Mouse (Mus musculus): ENCODE results near the gene Prr5l. TPM values are rescaled to one million over a fixed set of nuclear protein-coding genes. Genes with fewer than 3 reads are reported as not detected.

Gene Prr5l
- polyA plus RNA-seq, 1 experiment from 2014 or later = 8.5 TPM

DNA sequence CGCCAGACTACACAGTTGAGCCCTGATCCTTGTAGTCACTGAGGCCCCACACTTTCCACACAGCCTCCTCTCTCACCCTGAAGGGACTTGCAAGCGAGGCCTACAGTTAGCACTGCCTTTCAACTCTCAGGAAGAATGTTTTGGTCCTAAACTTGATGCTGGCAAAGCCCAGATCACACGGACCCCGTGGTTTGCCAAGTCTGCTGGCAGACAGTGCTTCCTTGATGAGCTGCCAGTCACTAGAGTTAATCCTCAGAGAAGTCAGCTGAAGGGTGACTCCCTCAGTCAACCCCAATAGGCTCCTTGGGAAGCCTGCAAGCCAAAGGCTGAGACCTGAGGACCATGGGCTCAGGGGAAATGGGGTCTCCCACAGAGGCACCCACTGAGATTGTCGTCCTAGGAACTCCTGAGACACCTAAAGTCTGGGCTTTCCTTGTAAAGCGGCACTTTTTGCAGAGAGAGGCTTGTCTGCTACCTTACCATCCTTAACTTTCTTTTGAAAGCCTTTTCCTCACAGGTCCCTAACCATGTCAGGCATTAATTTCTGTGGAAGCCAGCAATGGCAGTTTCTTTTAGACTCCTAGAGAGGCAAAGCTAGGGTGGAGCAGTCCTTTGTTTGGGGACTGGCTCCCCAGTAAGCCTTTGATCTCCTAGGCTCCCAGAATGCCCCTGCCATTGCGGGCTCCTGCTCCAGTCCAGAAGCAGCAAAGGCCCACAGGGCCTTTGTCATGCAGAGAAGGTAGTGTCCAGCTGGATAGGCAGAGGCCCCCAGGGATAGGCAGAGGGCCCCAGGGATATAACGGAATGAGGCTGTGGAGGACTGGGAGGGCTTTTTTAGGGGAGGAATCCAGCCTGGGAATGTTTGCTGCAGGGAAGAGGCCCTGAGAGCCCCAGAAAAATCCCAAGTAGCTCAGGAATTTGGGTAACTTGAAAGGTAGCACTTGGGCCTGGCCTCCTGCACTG, 160.2 kb downstream of the Prr5l start:
- no peak overlapping the region for H3K9ac ChIP-seq (ENCODE audit: low read depth, low read length)
- no peak overlapping the region for H3K4me3 ChIP-seq (ENCODE audit: low read depth, low read length)
- H3K27me3 ChIP-seq (replicated peaks; ENCODE audit: control insufficient read depth, insufficient read depth, low read length) = no peaks in the 10 kb centered on the region
- WGBS = 57% methylated on average over 8 of the region's 8 CpGs
- H3K27ac ChIP-seq (ENCODE audit: low read depth, low read length) = no peak overlapping the region
- H3K4me1 ChIP-seq (replicated peaks; ENCODE audit: control insufficient read depth, insufficient read depth, low read length) = no peaks in the 10 kb centered on the region
- no peaks in the 10 kb centered on the region for H3K9me3 ChIP-seq (ENCODE audit: control insufficient read depth, low read length)
- no peak overlapping the region for H3K4me2 ChIP-seq
- no peak for ATAC-seq (replicated peaks; ENCODE audit: low FRiP score)
- DNase-seq (ENCODE audit: low spot score) = no peak
- no peaks in the 10 kb centered on the region for H3K36me3 ChIP-seq (ENCODE audit: control insufficient read depth, insufficient read depth, low read length)

DNA sequence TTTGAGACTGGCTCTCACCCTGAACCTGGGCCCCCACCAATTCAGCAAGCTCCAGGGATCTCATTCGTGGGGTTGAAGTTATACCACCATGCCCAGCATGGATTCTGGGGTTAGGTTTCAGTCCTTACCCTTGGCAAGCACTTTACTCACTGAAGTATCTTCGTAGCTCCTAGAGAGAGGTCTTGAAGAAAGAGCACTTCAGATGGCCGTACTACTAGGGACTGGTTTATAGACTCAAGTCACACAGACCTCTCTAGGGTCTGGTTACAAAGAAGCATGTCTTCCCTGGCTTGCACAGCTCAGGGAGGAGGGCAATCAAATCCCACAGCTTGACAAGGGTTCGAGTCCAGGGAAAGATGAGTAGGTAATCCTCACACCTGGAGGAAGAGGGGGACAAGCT, 161.0 kb downstream of the Prr5l start:
- no peak overlapping the region for H3K4me3 ChIP-seq (ENCODE audit: low read depth, low read length)
- H3K36me3 ChIP-seq (ENCODE audit: control insufficient read depth, insufficient read depth, low read length) = no peaks in the 10 kb centered on the region
- DNase-seq (ENCODE audit: low spot score) (no peak), ATAC-seq (replicated peaks; ENCODE audit: low FRiP score) (no peak)
- no peak overlapping the region for H3K9ac ChIP-seq (ENCODE audit: low read depth, low read length)
- H3K9me3 ChIP-seq (ENCODE audit: control insufficient read depth, low read length) = no peaks in the 10 kb centered on the region
- 79% methylated on average over 4 of the region's 4 CpGs for WGBS
- no peaks in the 10 kb centered on the region for H3K27me3 ChIP-seq (replicated peaks; ENCODE audit: control insufficient read depth, insufficient read depth, low read length)
- no peaks in the 10 kb centered on the region for H3K4me1 ChIP-seq (replicated peaks; ENCODE audit: control insufficient read depth, insufficient read depth, low read length)
- H3K27ac ChIP-seq (ENCODE audit: low read depth, low read length) = no peak overlapping the region
- H3K4me2 ChIP-seq = no peak overlapping the region

DNA sequence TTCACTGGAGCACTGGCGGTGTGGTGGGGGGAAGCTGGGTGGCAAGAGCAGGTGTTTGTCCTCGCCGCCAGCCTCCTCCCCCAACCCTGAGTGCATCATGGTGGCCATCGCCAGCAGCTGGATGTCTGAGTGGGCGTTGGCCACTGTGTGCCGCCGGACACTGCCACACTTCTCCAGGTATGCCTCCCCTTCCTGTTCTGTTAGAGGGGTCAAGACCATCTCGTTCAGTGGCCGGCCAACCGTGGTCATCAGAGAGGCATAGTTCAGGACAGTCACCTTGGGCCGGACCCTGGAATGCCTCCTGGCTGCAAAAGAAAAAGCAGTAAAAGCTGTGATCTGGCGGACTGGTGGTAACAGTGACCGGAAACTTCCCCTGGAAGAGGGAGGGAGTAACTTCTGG, 165.7 kb downstream of the Prr5l start:
- Histone ChIP-seq H3K9me3 (ENCODE audit: control insufficient read depth, low read length) (no peaks in the 10 kb centered on the region), H3K36me3 (ENCODE audit: control insufficient read depth, insufficient read depth, low read length) (no peaks in the 10 kb centered on the region), H3K9ac (ENCODE audit: low read depth, low read length) (no peak overlapping the region), H3K27me3 (replicated peaks; ENCODE audit: control insufficient read depth, insufficient read depth, low read length) (no peaks in the 10 kb centered on the region), H3K4me1 (replicated peaks; ENCODE audit: control insufficient read depth, insufficient read depth, low read length) (no peaks in the 10 kb centered on the region), H3K27ac (ENCODE audit: low read depth, low read length) (no peak overlapping the region), H3K4me3 (ENCODE audit: low read depth, low read length) (no peak overlapping the region), H3K4me2 (no peak overlapping the region)
- 88% methylated on average over 13 of the region's 13 CpGs for WGBS
- ATAC-seq (replicated peaks; ENCODE audit: low FRiP score) = no peak
- no peak for DNase-seq (ENCODE audit: low spot score)

- Histone ChIP-seq H3K4me2 (no peak overlapping the region), H3K27ac (ENCODE audit: low read depth, low read length) (no peak overlapping the region), H3K27me3 (replicated peaks; ENCODE audit: control insufficient read depth, insufficient read depth, low read length) (no peaks in the 10 kb centered on the region), H3K36me3 (ENCODE audit: control insufficient read depth, insufficient read depth, low read length) (no peaks in the 10 kb centered on the region), H3K4me3 (ENCODE audit: low read depth, low read length) (no peak overlapping the region), H3K9me3 (ENCODE audit: control insufficient read depth, low read length) (no peaks in the 10 kb centered on the region), H3K4me1 (replicated peaks; ENCODE audit: control insufficient read depth, insufficient read depth, low read length) (no peaks in the 10 kb centered on the region), H3K9ac (ENCODE audit: low read depth, low read length) (no peak overlapping the region)
- no peak for DNase-seq (ENCODE audit: low spot score)
- no peak for ATAC-seq (replicated peaks; ENCODE audit: low FRiP score)
- 69% methylated on average over 8 of the region's 8 CpGs for WGBS
Measured at GRCm38 (mm10) chr2:101715650-101716323, 167.0 kb downstream of the Prr5l start.

- WGBS = 75% methylated on average over 3 of the region's 3 CpGs
- Histone ChIP-seq H3K4me3 (ENCODE audit: low read depth, low read length) (no peak overlapping the region), H3K9me3 (ENCODE audit: control insufficient read depth, low read length) (no peaks in the 10 kb centered on the region), H3K27me3 (replicated peaks; ENCODE audit: control insufficient read depth, insufficient read depth, low read length) (no peaks in the 10 kb centered on the region), H3K9ac (ENCODE audit: low read depth, low read length) (no peak overlapping the region), H3K4me1 (replicated peaks; ENCODE audit: control insufficient read depth, insufficient read depth, low read length) (no peaks in the 10 kb centered on the region), H3K4me2 (no peak overlapping the region), H3K27ac (ENCODE audit: low read depth, low read length) (no peak overlapping the region), H3K36me3 (ENCODE audit: control insufficient read depth, insufficient read depth, low read length) (no peaks in the 10 kb centered on the region)
- no peak for DNase-seq (ENCODE audit: low spot score)
- ATAC-seq (replicated peaks; ENCODE audit: low FRiP score) = no peak
Measured at GRCm38 (mm10) chr2:101711608-101712007, 171.2 kb downstream of the Prr5l start.

DNA sequence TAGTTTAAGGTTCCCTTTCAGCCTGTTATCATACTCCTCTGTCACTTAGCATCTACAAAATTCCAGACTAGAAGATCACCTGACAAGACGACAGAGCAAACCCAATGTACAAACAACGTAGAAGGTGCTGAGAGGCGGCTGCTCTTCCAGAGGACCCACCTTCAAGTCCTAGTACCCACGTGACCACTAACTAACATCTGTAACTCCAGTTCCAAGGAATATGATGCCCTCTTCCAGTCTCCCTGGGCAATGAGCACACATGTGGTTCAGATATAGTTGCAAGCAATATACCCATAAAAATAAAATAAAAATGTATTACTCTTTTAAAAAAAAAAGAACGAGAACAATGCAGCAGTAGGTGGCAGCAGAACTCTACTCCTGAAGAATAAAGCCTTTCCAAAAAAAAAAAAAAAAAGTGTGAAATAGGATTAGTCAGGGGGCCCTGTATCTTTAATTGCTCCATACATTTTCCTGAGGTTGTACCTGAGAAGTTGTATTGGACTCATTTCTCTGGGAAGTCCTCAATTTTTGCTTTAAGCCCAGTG, 176.8 kb downstream of the Prr5l start:
- ATAC-seq (replicated peaks; ENCODE audit: low FRiP score) = no peak
- H3K27me3 ChIP-seq (replicated peaks; ENCODE audit: control insufficient read depth, insufficient read depth, low read length) = no peaks in the 10 kb centered on the region
- H3K9ac ChIP-seq (ENCODE audit: low read depth, low read length) = no peak overlapping the region
- no peak overlapping the region for H3K4me3 ChIP-seq (ENCODE audit: low read depth, low read length)
- H3K4me1 ChIP-seq (replicated peaks; ENCODE audit: control insufficient read depth, insufficient read depth, low read length) = no peaks in the 10 kb centered on the region
- 47% methylated on average over 5 of the region's 5 CpGs for WGBS
- H3K36me3 ChIP-seq (ENCODE audit: control insufficient read depth, insufficient read depth, low read length) = no peaks in the 10 kb centered on the region
- DNase-seq (ENCODE audit: low spot score) = no peak
- no peak overlapping the region for H3K27ac ChIP-seq (ENCODE audit: low read depth, low read length)
- H3K4me2 ChIP-seq = no peak overlapping the region
- H3K9me3 ChIP-seq (ENCODE audit: control insufficient read depth, low read length) = no peaks in the 10 kb centered on the region

- H3K4me1 ChIP-seq (replicated peaks; ENCODE audit: control insufficient read depth, insufficient read depth, low read length) = no peaks in the 10 kb centered on the region
- no peak for ATAC-seq (replicated peaks; ENCODE audit: low FRiP score)
- no peaks in the 10 kb centered on the region for H3K27me3 ChIP-seq (replicated peaks; ENCODE audit: control insufficient read depth, insufficient read depth, low read length)
- H3K4me2 ChIP-seq = no peak overlapping the region
- WGBS = 62% methylated on average over 4 of the region's 4 CpGs
- H3K27ac ChIP-seq (ENCODE audit: low read depth, low read length) = no peak overlapping the region
- no peak overlapping the region for H3K4me3 ChIP-seq (ENCODE audit: low read depth, low read length)
- H3K36me3 ChIP-seq (ENCODE audit: control insufficient read depth, insufficient read depth, low read length) = peaks cover 13% of the 10 kb centered on the region
- no peak for DNase-seq (ENCODE audit: low spot score)
- H3K9me3 ChIP-seq (ENCODE audit: control insufficient read depth, low read length) = no peaks in the 10 kb centered on the region
- no peak overlapping the region for H3K9ac ChIP-seq (ENCODE audit: low read depth, low read length)
Measured at GRCm38 (mm10) chr2:101699284-101699683, 183.5 kb downstream of the Prr5l start.

DNA sequence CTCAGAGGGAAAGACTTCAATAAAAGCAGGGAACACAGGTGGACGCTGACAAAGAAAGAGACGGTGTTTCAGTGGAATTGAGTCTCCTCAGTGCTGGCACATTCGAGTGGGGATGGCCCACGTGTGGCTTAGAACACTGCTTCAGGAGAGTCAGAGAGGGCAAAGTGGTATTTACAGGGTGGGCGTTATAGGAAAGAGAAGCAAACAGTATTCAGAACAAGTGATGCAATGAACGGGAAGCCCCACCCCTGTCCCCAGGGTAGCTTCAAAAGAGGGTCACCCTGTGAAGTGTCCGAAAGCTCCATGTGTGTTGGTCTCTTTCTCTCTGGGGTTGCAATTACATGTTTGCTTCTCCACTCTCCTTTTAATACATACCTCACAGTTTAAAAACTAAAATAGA, 187.2 kb downstream of the Prr5l start:
- peaks cover 15% of the 10 kb centered on the region for H3K36me3 ChIP-seq (ENCODE audit: control insufficient read depth, insufficient read depth, low read length)
- no peaks in the 10 kb centered on the region for H3K9me3 ChIP-seq (ENCODE audit: control insufficient read depth, low read length)

More for the DNA sequence above, 187.2 kb downstream of the Prr5l start:
- H3K4me1 ChIP-seq (replicated peaks; ENCODE audit: control insufficient read depth, insufficient read depth, low read length) = no peaks in the 10 kb centered on the region
- H3K27me3 ChIP-seq (replicated peaks; ENCODE audit: control insufficient read depth, insufficient read depth, low read length) = no peaks in the 10 kb centered on the region
- 83% methylated on average over 7 of the region's 7 CpGs for WGBS
- no peak overlapping the region for H3K4me3 ChIP-seq (ENCODE audit: low read depth, low read length)
- H3K9ac ChIP-seq (ENCODE audit: low read depth, low read length) = no peak overlapping the region
- ATAC-seq (replicated peaks; ENCODE audit: low FRiP score) = no peak
- H3K4me2 ChIP-seq = no peak overlapping the region
- H3K27ac ChIP-seq (ENCODE audit: low read depth, low read length) = no peak overlapping the region
- no peak for DNase-seq (ENCODE audit: low spot score)
